Mouse (Mus musculus): Measurements from ENCODE around the gene B4galnt2.

DNA sequence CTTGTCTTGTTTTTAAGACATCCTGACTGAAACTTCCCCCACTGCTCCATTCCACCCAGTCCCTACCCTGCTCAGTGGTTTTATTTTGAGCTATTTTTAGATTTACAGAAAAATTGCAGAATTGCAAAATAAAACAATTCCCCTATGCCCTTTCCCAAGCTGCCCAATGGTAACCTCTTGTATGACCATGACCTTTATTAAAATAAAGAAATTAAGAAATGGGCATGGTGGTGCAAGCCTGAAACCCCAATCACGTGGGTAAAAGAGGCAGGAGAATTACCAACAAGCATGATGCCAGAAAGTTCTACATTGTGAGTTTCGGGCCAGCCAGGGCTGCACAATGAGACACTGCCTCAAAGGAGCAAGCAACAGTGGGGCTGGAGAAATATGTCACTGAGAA lies 63.8 kb downstream of the B4galnt2 start:
- TF ChIP-seq CTCF (IDR thresholded peaks at IDR 0.05; ENCODE audit: borderline replicate concordance, insufficient read depth, low read length) (no peak), POLR2A (IDR thresholded peaks at IDR 0.05; ENCODE audit: low read depth, low read length) (no peak)

Measured in embryonic fibroblast, embryonic 13.5 days (primary cell).